Mouse (Mus musculus) left cerebral cortex, postnatal 14 days (tissue): ENCODE measurements around the gene Schip1. TPM values are rescaled to one million over a fixed set of nuclear protein-coding genes. Genes with fewer than 3 reads are reported as not detected.
A peak's percentile ranks its signal among the peaks of the same experiment; 100 is the strongest.

Source experiments
- DNase-seq, 2 experiments: peaks; one replicate each; pipeline ENCODE4 v3.0.0; 2021 to 2022; ENCODE audit warnings: low spot score in 2 of 2, mixed read lengths in 1 of 2
- intact Hi-C: fragments of 180-260 bp; cut with DNase I; formaldehyde crosslinking; loops from one replicate; pipeline ENCODE4 v1.15.1; 2025
- total RNA-seq, 2 experiments: library from RNA; stranded (reverse); gene quantifications; 2 replicates each; pipeline ENCODE4 v1.2.3; 2021

Gene Schip1
- total RNA-seq, 2 experiments from 2014 or later = 254 to 269 TPM

DNA sequence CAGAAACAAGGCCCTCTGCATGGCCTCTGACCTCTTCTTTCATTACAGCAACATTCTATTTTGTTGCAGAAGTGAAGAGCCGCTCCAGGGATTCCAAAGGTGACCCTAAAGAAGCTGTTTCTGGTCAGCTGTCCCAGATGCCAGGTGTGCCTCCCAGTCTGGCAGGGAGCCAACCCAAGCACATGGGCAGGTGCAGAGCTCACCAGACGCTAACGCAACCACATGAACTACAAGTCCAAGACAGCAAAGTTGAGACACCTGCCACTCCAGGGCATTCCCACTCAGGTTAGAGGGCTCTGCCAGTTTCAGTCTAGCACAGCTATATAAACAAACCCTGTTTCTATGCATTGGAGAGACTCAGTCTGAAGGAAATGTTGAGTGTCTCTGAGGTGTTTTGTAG, 288.9 kb downstream of the Schip1 start:
- intact Hi-C loops = no loop called here
- no peak for DNase-seq

DNA sequence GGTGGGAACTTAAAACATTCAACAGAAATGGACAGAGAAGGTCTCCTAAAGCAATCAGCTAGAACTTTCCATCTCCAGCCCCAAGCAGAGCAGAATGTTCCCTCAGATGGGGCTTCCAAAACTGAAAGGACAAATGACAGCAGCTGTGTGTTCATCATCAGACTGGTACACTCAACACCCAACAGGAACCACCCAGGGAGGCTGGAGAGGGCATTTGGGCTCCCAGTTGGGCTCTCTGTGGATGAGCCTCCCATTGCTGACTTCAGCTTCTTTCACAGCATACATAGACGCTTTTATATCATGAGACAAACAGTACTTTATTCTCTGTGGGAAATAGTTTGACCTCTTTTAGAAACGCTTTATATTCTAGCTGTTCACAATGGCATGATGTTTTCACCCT, 291.9 kb downstream of the Schip1 start:
- no peak for DNase-seq
- intact Hi-C loops = no loop called here

DNA sequence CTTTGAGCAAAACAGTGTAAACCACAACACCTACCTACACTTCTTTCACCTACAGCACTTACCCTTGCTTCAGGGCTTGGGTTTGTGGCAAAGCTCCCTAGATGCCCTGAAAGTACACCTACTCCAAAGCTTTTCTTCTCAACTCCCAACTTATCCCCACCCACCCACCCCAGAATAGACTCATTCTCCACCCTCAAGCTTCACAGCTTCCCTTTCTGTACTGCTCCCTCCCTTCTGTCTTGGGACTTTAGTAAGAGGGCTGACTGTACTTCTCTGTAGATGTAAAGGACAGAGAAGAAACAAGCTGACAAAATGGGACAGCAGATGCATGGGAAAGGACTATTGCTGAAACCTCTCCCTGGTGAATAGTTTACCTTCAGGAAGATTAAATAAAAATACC, 303.4 kb downstream of the Schip1 start:
- peak in 1 of 2 experiments; percentile 27 for DNase-seq
- intact Hi-C loops = no loop called here

- no peak for DNase-seq
- intact Hi-C loops = no loop called here
Observed at GRCm38 (mm10) chr3:68372925-68373324, 308.3 kb downstream of the Schip1 start.

GRCm38 (mm10) chr3:68375100-68375508, 310.5 kb downstream of the Schip1 start:
- intact Hi-C loops = no loop called here
- DNase-seq = no peak

- DNase-seq = no peak
- intact Hi-C loops = no loop called here
Observed at GRCm38 (mm10) chr3:68377452-68378198, 313.0 kb downstream of the Schip1 start.

- intact Hi-C loops = no loop called here
- DNase-seq = no peak
Observed at GRCm38 (mm10) chr3:68378799-68379198, 314.2 kb downstream of the Schip1 start.

- no peak for DNase-seq
- intact Hi-C loops = no loop called here
Observed at GRCm38 (mm10) chr3:68379242-68379641, 314.6 kb downstream of the Schip1 start.

DNA sequence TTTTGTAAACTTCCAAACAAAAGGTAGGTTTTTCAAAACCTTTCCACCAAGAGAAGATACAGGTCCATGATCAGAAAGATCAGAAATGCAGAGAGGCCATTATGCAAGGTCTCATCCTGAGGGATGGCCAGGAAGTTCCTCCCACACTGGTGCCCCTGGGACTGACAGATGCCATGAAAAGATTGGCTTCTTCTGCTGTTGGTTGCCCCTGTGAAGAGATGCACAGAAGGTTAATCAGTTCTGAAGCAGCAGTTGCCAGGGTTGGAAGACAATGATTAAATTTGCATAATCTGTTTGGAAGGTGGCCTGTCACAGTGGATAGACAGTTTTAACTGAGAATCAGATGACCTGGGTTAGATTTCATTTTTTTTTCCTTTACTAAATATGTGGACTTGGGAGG, 319.1 kb downstream of the Schip1 start:
- no peak for DNase-seq
- intact Hi-C loops = no loop called here

- no peak for DNase-seq
- intact Hi-C loops = no loop called here
Observed at GRCm38 (mm10) chr3:68385544-68385943, 320.9 kb downstream of the Schip1 start.

- intact Hi-C loops = no loop called here
- no peak for DNase-seq
Observed at GRCm38 (mm10) chr3:68388023-68388422, 323.4 kb downstream of the Schip1 start.

GRCm38 (mm10) chr3:68393578-68393977, 329.0 kb downstream of the Schip1 start:
- no peak for DNase-seq
- intact Hi-C loops = no loop called here

GRCm38 (mm10) chr3:68398691-68399090, 334.1 kb downstream of the Schip1 start:
- no peak for DNase-seq
- intact Hi-C loops = no loop called here

DNA sequence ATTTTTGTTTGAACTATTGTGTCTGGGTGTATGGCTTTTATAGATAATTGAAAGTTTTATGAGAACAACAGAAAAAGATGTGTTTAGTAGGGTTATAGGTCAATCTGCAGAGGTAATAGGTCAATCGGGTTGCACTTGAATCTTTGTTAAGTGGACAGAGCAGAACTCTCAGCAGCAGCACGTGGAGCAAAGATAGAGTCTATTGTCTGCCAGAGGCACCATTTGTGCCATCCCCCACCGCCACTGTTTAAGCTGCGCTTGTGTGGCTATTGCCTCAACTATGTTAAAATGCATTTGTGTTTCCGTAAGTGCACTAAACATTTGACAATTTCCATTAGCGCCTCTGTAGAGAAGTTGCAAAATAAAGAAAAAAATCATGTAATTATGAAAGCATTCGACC, 335.5 kb downstream of the Schip1 start:
- intact Hi-C loops = no loop called here
- no peak for DNase-seq

GRCm38 (mm10) chr3:68403343-68403742, 338.7 kb downstream of the Schip1 start:
- no peak for DNase-seq
- intact Hi-C loops = no loop called here

GRCm38 (mm10) chr3:68403783-68404217, 339.2 kb downstream of the Schip1 start:
- intact Hi-C loops = no loop called here
- DNase-seq = peak; percentile 14 to 41

DNA sequence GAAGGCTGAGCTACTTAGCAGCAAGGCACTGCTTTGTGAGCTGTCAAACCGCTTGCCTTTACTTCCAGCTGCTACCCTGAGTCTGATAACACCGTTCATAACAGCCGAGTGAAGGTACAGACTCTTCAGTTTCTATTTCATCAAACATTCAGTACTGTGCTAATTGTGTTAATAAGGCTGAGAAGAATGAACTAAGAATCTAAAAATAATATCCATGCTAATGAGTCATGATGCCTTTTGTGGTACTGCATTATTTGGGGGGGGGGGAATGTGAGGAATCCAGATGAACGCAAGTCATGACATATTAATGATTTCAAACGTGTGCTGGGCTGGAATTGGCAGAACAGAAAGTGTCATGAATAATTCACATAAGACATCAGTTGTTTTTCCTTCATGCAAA, 341.1 kb downstream of the Schip1 start:
- DNase-seq = no peak
- intact Hi-C loops = no loop called here

DNA sequence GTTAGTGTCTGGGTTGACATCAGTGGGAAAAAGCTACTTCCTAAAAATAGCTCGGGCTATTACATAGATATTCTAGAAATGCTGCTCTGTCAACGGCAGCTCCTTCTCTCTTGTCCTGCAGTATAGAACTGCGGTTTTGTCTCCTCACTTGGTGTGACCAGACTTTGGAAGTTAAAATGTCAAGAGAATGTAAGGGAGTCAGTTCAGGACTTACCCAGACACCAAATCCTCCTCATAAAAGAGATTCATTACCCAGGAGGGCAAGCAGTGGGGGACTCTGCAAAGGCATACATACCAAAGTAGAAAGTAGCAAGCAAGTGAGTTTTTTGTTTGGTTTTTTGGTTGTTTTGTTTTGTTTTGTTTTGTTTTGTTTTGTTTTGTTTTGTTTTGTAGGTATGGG, 347.7 kb downstream of the Schip1 start:
- intact Hi-C loops = no loop called here
- DNase-seq = no peak

DNA sequence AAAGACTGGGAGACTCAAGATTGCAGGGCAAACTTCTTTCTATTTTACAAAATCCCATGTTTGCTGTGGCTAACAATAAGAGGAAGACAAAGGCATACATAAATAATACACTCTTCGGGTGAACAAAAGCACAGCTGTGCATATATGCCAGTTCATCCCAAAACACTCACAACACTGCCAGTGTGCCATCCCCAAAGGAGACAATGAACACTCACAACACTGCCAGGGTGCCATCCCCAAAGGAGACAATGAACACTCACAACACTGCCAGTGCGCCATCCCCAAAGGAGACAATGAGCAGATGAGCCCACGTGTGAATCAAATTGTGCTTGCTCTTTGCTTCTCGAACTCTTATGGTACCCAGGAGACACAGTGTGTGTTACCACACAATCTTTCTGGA, 355.2 kb downstream of the Schip1 start:
- DNase-seq = no peak
- intact Hi-C loops = no loop called here

- intact Hi-C loops = no loop called here
- no peak for DNase-seq
Observed at GRCm38 (mm10) chr3:68420927-68421326, 356.3 kb downstream of the Schip1 start.

- DNase-seq = no peak
Observed at GRCm38 (mm10) chr3:68421849-68422248, 357.2 kb downstream of the Schip1 start.

DNA sequence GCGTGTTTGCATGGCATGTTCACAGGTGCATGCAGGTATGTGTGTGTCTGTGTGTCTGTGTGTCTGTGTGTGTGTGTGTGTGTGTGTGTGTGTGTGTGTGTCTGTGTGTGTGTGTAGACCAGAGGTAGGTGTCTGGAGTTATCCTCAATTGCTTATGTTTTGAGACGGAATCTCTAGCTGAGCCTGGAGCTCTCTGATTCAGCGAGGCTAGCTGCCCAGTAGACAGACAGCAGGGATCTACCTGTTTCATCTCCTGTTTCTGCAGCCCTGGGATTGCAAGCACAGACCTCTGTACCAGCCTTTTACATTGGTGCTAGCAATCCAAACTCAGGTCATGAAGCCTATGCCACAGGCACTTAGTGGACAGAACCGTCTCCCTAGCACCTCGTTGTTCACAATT, 363.5 kb downstream of the Schip1 start:
- intact Hi-C loops = no loop called here
- DNase-seq = no peak

More at GRCm38 (mm10) chr3:68421849-68422248, 357.2 kb downstream of the Schip1 start:
- intact Hi-C loops = no loop called here
